Mouse (Mus musculus): Measurements from ENCODE around the gene Tmem117.

Tmem117 gene

GRCm38 (mm10) chr15:95138709-95139409, 509.8 kb downstream of the Tmem117 start:
- no peak for DNase-seq (ENCODE audit: low spot score)

GRCm38 (mm10) chr15:95144131-95144530, 515.1 kb downstream of the Tmem117 start:
- DNase-seq (ENCODE audit: low spot score): no peak

- DNase-seq (ENCODE audit: low spot score): no peak
Observed at GRCm38 (mm10) chr15:95145118-95145517, 516.1 kb downstream of the Tmem117 start.
